Mouse (Mus musculus) cerebellum, postnatal 4 days (tissue): ENCODE data around the gene Ahcyl1.

Source experiments
- DNase-seq, 2 experiments: peaks; one replicate each; pipeline ENCODE4 v3.0.0; 2022; ENCODE audit warnings: low spot score in 2 of 2, mixed read lengths in 1 of 2

Gene Ahcyl1

DNA sequence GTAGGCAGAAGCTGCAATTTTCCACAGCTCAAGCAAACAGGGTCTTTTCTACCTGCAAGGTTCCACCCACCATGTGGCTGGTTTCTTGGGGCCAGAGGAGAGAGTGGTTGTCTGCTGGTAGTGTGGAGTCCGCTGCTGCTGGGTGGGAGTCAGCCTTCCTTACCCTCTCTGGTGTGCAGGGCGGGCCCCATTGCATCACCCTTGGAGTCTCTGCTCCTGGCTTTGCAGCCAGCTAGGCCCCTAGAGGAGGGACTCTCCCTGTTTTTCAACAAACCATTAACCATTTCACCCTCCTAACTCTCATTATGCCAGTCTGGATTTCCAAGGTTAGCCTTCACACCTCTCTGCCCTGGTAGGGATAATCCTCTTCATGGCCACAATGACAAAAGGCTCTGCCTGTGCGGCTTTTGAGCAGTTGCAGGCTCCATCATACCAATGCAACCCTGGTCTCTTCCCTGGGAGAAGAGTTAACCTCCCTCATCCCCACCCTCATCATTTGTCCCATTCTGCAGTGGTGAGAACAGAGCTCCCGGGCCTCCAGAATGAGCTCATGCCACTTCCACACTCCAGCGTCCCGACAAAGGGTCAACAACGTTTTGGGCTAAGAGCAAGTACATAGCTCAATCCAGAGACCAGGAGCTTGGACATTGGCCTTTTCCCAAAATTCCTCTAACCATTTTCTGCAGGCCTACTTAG, 7.5 kb upstream of the Ahcyl1 start:
- no peak for DNase-seq

DNA sequence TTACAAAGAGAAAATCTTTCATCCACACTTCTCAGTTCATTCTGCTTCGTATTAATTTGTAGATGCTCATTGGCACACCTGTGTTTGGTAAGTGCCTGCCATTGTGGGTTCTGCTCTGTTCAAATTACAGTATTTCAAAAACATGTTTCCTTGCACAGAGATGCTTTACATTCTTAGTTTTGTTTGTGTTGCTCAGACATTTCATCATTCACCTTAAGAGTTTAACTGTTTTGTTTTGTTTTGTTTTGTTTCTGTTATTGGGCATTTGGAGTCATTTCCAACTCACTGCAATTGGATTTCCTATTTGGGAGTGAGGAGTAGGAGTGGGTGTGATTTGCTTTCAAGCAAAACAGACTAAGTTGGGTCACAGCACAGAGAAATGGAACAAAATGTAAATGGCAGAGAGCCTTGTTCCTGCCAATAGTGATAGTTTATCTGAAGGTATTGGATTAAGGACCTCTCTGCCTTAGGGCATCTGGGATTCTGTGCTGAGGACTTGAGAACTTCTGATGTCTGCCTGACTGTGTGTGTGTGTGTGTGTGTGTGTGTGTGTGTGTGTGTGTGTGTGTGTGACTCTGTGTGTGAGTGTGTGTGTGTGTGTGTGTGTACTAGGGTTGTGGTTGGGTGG, 5.5 kb upstream of the Ahcyl1 start:
- DNase-seq, result no peak

DNA sequence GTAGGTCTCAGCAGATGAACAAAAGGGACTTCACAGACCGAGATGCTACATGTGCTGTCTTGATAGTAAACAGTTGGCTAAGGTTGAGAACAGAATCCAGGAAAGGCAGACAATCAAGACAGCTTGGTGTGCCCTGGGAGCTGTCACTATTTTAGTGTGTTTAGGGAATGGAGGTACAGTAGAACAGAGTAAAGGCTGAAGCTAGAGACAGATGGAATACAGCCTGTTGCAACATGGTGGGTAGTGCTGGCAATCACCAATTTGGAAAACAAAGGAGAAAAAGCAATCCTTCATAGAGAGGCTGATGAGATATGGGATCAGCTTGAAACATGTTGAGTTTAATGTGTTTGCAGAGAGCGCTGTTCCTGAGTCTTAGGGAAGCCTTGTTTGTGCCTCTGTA, 4.3 kb upstream of the Ahcyl1 start:
- no peak for DNase-seq

DNA sequence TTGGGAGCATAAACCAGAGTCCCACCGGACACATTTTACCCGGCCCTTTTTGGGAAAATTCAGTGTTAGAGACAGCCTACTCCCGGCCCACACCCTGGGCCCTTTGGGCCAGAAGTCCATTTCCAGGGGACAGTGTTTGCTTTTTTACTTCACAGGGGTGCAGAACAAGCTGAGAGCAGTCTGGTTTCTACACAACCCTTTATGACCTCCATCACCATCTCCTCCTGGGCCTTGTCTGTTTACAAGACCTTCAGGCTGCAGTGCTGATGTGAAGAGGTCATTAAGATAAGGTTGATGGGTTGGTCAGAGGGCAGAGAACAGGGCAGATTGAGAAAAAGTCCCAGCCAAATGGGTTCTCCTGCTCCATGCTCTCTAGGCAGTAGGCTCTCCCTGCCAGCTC, 550 bp upstream of the Ahcyl1 start:
- no peak for DNase-seq

DNA sequence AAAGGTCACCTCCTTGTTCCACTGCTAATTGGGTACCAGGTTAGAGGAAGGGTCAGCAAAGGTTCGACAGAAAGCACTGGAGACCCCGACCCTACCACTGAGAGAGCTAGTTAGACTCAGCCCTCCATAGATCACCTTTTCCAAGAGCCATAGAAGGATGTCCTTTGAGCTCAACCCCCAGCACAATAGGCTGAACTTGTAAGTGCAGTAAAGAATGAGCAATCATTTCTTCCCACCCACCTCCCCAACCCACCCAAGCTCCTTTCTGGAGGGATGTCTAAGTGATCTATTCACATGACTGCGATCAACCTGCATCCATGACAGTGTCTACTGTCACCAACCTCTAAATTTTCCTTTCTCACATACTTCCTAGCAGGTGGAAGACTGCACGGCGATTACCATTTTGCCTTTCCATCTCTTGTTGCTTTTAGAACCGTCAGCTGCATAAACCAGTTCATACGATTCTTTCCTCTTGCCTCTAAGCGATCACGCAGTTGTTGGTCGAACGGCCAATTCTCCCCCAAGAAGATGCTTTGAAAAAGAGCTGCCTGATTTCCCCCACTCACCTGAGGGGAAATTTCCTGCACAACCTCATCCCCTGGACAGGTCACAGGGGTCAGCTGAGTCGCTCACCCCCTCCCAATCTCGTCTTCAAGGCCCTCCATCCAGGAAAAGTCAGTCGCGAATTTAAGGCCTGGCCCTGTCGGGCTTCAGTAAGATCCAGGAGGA, 977 bp downstream of the Ahcyl1 start:
- DNase-seq, result no peak

DNA sequence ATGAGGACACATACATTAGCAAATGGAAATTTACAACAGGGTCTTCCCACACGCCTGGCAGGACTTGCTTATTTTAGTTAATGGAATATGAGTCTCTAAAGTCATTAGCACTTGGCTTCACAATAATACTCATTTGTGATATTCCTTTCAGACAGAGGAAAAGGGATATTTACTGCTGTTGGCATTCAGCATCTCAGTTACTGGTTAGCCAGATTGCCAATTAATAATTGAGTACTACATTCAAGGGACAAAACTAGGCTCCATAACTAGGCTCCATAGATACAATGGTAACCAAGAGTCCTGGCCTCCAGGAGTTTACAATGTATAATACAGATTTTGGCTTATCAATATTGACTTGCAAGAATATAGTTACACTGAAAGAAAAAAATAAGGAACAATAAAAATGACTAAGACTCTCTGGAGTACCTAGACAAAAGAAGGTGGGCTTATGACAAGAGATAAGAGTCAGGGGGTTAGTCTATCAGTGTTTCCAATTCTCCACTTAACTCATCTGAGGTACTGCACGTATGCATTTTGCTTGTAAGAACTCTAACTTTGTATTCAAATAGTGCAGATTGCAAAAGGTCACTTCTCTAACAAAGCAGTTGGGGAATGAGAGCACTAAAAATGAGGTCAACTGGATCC, 2.0 kb downstream of the Ahcyl1 start:
- no peak for DNase-seq

DNA sequence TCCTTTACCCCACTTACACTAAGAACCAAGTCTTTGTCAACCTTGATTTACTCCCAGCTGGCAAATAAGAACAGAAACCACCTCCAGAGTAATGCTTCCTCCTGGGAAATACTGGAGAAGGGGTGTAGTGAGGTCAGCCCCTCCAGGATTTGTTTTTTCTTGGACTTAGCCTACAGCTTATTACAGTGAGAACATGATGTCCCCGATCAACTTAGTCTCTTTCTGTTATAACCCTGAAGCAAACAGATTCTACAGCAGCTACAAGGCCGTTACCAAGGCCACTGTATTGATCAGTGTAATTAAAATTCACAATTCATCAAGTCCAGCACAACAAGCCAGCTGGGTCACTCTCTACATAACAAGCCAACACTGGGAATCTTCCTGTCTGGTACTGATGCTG, 6.0 kb downstream of the Ahcyl1 start:
- DNase-seq, result no peak

DNA sequence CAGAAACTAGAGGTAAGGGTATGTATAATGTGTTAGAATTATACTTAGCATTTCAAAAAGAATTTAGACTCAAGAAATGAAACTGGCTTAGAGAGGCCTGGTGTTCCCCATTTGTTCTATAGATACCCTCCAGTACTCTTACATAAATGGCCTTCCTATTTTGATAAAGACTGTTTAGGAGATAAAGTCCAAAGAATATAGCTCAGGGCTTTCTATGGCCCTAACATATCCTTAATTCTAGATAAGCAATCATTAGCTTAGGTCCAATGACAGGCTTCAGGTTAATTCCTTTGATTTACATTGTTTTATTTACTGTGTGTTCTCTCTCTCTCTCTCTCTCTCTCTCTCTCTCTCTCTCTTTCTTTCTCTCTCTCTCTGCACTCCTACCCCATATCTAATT, 7.1 kb downstream of the Ahcyl1 start:
- DNase-seq, result no peak

DNA sequence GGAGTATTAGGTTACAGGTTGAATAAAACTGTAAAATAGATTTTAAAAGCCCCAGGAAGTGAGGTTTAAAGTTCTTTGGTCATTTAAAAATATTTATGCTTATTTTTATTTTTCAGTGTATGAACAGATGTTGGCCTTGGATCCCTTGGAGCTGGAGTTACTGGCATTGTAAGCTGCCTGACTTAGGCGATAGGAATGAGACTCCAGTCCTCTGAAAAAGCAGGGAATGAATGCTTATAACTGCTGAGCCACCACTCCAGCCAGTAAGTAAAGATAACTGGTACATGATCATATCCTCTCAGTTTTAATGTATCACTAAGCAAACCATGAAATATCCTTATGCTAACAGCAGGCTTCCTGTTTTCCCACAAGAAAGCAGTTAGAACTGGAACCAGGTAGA, 8.1 kb downstream of the Ahcyl1 start:
- DNase-seq, result no peak

DNA sequence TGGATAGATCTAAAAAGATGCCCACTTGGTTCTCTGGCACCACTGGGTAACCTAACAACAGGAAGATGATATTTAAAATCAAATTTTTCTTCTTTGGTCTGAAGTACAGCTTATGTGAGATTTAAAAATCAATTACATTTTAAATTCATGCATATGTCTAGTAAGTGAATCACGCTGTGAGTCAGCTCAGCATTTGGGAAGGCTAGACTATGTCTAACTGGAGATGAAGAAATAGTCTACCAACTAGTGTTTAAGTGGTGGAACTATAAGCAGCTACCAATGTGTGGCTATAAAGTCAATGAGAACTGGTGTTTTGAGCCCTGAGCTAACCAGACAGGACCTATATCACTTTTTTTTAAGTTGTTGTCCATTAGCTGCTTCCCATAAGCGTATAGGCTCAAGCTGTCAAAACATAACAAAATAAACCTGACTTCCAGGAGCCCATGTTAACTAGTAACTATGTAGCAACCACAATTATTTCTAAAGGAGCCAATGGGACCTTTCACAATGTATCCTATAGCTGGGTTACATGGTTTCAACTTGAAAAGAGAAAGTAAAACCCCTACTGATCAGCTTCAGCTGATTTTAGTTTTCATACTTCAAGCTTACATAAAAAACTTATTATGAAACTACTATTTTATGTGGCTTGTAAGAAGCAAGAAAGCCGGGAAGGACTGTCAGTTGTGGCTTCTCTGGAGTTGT, 9.9 kb downstream of the Ahcyl1 start:
- no peak for DNase-seq

DNA sequence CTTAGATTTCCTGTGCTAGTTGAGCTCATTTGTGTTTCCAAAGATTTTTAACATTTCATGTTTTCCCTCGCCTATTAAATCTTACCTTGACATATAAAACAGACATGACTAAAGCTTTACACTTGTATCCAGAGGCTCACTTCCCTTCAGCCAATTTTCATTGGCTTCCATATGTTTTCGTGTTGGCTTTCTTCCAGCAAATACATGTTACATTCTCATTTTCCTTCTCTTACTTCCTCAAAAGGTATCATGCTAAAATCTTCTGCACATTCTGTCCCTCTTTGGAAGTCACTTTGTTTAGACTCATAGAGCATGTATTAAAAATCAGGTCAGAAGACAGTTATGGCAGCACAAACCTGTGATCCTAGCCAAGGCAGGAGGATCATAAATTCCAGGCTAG, 10.7 kb downstream of the Ahcyl1 start:
- DNase-seq, result no peak

DNA sequence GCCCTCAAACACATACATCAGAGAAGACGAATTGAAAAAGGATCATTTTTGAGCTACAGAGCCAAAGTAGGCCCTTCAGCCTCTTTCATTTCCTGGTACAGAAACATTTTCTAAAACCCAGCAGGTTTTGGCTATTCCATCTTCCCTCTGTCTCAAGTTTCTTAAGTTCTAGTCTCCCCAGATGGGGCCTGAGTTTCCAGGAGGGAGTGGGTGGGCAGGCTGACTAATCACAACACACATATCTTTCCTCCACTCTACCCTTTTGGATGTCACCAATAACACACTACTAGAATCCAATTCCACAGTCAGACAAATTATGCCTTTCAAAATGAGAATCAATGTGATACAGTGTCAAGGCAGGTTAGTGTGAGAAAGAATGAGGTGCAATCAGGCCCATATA, 12.8 kb downstream of the Ahcyl1 start:
- no peak for DNase-seq

DNA sequence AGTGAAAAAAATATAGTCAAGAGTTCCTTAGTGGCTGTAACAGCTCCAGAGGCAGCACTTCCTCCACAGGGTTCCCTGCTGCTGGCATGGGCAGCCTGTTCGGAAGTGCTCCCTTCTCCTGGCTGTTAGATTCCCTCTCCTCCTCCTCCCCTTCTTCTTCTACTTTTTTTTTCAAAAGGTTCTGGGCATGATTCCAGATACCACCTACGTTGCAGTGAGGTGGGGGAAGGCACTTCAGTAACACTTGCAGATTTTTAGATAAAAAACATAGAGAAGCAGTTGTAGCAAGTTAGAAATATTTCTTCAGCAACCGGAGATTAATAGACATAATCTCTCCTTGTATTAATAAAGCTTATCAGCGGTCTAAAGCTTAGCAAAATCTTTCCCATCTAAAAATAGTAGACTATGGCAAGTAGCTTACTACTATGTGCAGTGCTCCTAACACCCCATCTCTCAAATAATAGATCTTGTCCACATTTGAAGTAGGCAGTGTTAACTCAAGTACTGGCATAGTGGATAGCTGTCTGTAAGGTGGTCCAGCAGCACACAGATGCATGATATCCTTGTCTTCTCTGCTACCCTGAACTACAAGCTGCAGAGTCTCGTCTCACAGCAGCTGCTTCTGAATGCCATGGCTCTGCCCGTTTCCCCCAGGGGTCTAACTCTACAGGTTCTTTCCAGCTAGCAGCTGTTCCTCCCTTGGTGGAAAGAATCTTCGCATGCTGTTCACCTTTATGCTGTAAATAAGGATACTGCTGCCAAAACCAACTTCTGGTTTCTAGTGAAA, 15.4 kb downstream of the Ahcyl1 start:
- peak in 1 of 2 experiments; percentile 14 for DNase-seq

DNA sequence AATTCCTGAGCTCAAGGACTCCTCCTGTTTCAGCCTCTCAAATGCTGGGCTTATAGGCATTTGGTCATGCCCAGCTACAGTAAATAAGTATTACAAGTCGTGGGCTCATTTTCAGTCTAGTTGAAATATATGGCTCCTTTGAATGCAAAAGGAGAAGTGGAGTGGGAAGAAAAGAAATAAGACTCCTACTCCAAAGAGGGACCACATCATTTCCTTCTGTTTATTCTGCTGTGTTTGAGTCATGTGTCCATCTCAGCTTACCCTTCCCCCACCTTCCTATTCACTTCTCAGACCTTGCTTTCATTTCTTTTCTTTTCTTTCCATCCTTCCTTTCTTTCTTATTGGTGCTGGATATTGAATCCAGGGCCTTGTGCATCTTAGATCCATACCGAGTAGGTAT, 24.9 kb downstream of the Ahcyl1 start:
- DNase-seq, result no peak

DNA sequence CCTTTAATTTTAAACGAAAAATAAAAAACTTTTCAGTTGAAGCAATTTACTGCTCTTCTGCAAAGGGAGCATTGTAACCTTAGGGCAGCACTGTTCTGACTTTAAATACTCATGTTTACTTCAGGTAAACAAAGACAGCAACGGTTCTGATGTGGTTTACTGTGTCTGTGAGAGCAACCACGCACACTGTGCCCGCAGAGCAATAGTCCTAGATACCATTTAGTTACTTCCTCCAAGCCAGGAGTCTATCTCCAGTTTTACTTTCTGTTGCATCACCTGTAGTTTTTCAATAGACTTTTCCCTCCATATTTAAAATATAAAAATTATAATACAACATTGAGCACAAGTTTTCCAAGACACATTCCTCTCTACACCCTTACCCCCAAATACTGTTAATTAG, 25.9 kb downstream of the Ahcyl1 start:
- no peak for DNase-seq

DNA sequence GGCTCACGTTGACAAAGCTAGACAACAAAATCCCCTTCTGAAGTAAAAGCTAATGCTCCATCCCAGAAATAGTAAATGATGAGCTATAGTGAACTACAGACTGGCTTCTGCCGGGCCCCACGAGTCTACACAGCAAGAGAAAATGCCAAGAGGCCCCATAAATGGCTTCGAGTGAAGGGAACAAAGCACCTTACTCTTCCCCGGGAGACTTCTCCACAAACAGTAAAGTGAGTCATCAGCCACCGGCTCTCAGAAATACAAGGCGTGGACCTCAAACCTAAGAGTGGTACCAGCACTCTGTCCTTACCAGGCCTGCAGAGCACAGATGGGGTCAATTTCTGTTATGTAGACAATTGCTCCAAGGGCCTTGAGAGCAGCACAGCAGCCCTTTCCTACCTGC, 27.6 kb downstream of the Ahcyl1 start:
- no peak for DNase-seq

DNA sequence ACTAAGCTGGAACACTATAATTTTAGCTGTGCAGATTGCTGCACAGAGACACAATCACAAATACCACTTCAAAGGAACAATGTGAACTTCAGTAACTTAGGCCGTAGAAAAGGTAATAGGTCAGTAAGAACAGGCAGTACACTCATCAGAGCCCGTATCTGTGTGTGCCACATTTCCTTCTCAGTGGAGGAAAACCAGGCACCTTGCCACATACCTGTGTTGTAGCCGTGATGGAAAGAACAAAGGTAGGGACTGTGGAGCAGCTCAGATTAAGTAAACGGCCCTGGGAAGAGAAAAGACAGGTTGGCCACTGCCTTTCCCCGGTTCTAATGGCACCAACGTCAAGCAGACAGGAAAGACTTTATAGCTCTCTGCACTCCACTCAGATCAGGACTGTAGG, 28.9 kb downstream of the Ahcyl1 start:
- DNase-seq, result no peak

DNA sequence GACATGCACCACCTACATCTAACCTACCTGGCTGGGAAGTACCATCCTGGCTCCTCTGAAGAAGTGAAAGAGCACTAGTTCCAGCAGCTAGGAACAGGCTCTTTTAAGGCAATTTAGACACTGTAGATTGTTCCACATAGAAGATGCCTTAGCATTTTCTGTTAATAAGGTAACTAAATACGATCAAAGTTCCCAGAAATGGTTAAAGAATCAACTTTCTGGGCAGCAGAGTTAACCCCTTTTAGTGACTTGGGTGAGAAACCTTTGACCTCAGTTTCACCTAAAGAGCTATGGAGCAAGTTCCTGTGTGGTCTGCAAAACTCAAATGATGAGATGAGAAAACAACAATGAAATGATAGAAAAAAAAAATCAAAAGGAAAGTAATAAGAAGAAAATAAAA, 31.7 kb downstream of the Ahcyl1 start:
- no peak for DNase-seq

DNA sequence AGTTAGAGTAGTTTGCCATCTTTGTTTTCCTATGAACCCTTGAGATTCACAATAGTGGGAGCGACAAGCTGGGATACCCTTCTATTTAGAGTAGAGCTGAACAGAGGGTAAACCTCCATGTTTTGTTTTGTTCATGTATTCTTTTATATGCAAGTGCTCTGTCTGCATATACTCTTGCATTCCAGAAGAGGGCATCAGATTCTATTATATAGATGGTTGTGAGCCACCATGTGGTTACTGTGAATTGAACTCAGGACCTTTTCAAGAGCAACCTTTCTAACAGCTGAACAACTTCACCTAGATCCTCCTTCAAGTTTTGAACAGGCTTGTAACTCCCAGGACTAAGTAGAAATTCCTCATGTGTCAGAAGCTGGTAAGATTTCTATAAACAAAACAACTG, 37.4 kb downstream of the Ahcyl1 start:
- DNase-seq, result no peak

DNA sequence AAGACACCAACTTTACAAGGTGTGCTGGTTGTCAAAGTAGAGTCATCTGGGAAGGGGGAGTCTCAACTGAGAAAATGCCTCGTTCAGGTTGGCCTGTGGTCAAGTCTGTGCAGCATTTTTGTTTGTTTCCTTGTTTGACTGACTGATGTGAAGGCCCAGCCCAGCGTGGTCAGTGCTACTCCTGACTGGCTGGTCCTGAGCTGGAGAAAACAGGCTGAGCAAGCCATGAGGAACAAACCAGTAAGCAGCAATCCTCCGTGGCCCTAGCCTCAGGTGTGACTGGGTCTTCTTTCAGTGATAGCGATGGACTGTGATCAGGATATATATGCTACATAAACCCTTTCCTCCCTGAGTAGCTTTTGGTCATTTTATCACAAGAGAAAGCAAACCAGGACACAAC, 39.5 kb downstream of the Ahcyl1 start:
- no peak for DNase-seq

DNA sequence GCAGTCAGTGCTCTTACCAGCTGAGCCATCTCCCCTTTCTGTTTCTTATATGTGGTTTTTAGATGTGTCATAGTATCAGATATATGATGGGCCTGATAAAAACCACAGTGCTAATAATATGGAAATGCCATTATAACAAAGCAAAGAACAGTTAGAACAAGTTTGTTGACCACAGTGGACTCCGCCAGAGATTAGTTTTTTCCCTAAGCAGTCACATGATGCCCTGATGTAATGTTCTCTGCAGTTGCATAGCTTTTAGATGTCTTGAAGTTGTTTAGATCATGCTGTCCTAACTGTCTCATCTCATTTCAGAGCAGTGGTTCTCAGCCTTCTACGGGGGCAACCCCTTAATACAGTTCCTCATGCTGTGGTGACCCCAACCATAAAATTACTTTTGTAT, 40.2 kb downstream of the Ahcyl1 start:
- no peak for DNase-seq
